Mouse (Mus musculus) brain, adult 2 months (tissue): ENCODE measurements at regions not wholly inside any gene's neighbourhood (a gene's known extent, or its start where the extent isn't known, plus 50 kb on each side); places are given as distances from the start of the nearest gene placed in this dataset.
A peak's percentile ranks its signal among the peaks of the same experiment; 100 is the strongest.
"Not testable (repeated sequence)": the region's sequence is repeated elsewhere in the genome, so short reads cannot be mapped to it uniquely, and the experiment has no call there.

ENCODE experiments used
- DNase-seq: peaks from one replicate; pipeline ENCODE4 v3.0.0; 2011; ENCODE audit warnings: low read depth, low spot score

GRCm38 (mm10) chr17:43139916-43140315, 123.6 kb downstream of the Tnfrsf21 start:
- DNase-seq, result no peak

GRCm38 (mm10) chr17:43141740-43142139, 125.4 kb downstream of the Tnfrsf21 start:
- no peak for DNase-seq

- no peak for DNase-seq
Observed at GRCm38 (mm10) chr17:43145749-43146148, 124.4 kb upstream of the Adgrf1 start.

GRCm38 (mm10) chr17:43147935-43148334, 122.2 kb upstream of the Adgrf1 start:
- DNase-seq, result no peak

GRCm38 (mm10) chr17:43152620-43153019, 117.5 kb upstream of the Adgrf1 start:
- DNase-seq, result no peak

- not testable (repeated sequence) for DNase-seq
Observed at GRCm38 (mm10) chr17:43155271-43155670, 114.9 kb upstream of the Adgrf1 start.

GRCm38 (mm10) chr17:43156116-43156515, 114.0 kb upstream of the Adgrf1 start:
- DNase-seq, result no peak

- peak; percentile 84 for DNase-seq
Observed at GRCm38 (mm10) chr17:43157781-43158501, 112.2 kb upstream of the Adgrf1 start.

- DNase-seq, result peak; percentile 22
Observed at GRCm38 (mm10) chr17:43158741-43159140, 111.4 kb upstream of the Adgrf1 start.

GRCm38 (mm10) chr17:43161306-43161705, 108.8 kb upstream of the Adgrf1 start:
- DNase-seq, result not testable (repeated sequence)

GRCm38 (mm10) chr17:43163126-43163525, 107.0 kb upstream of the Adgrf1 start:
- no peak for DNase-seq

- DNase-seq, result no peak
Observed at GRCm38 (mm10) chr17:43166091-43166490, 104.0 kb upstream of the Adgrf1 start.

GRCm38 (mm10) chr17:43169435-43169834, 100.7 kb upstream of the Adgrf1 start:
- no peak for DNase-seq

GRCm38 (mm10) chr17:43172657-43173165, 97.4 kb upstream of the Adgrf1 start:
- DNase-seq, result no peak

GRCm38 (mm10) chr17:43174860-43175259, 95.3 kb upstream of the Adgrf1 start:
- DNase-seq, result no peak

- no peak for DNase-seq
Observed at GRCm38 (mm10) chr17:43177244-43177643, 92.9 kb upstream of the Adgrf1 start.

GRCm38 (mm10) chr17:43190016-43190415, 80.1 kb upstream of the Adgrf1 start:
- DNase-seq, result no peak

- peak; percentile 4 for DNase-seq
Observed at GRCm38 (mm10) chr17:43190853-43191485, 79.2 kb upstream of the Adgrf1 start.

- DNase-seq, result no peak
Observed at GRCm38 (mm10) chr17:43197232-43197631, 72.9 kb upstream of the Adgrf1 start.

GRCm38 (mm10) chr17:43200832-43201231, 69.3 kb upstream of the Adgrf1 start:
- DNase-seq, result no peak

- no peak for DNase-seq
Observed at GRCm38 (mm10) chr17:43206701-43207470, 63.2 kb upstream of the Adgrf1 start.

- DNase-seq, result no peak
Observed at GRCm38 (mm10) chr17:43209727-43210126, 60.4 kb upstream of the Adgrf1 start.
